Comparison of ENCODE assay signal across 7 mouse cellular contexts in the genomic region with DNA sequence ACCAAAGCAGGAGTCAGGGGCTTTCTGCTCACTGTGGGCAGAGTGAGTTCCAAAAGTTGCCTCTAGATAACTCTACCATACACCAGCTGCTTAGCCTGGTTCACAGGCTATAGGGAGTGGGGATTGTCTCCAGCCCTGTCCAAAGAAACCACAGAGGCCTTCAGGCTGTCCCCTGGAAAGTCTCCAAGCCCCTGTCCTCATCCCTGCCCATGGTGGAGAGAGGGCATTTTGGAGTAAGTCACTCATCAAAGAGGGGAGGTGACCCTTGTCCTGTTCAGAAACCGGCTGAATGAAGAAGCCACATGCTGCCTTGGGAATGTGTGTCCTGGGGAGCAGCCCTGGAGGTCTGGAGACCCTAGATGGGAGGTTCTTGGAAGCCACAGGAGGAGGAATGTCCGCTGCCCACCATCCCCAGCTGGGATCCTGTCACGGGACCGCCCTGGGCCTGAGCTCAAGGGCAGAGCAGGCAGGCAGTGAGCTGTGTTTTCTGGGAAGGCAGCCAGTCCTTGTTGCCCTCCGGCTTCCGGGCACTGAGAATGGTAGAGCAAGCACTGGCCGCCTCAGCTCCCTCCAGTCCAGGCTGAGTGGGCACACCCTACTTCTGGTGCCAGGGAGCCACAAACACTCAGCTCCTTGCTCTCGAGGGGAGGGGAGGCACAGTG.
A peak's percentile ranks its signal among the peaks of the same experiment; 100 is the strongest.
DNase-seq lines count a peak whose midpoint lies in the region; ATAC-seq and TF ChIP-seq lines count a peak whose summit lies in the region.

No protein-coding gene starts in this region.

- H3K27ac ChIP-seq in heart, embryonic 16.5 days (ENCODE audit: low read length) = peak overlapping the region; percentile 83

- WGBS in heart, embryonic 16.5 days = 51% methylated on average over 8 of the region's 8 CpGs

- H3K4me2 ChIP-seq in heart, embryonic 16.5 days (ENCODE audit: low read depth, low read length) = no peak overlapping the region

- H3K4me3 ChIP-seq in C2C12 (ENCODE audit: insufficient read depth, poor library complexity, severe bottlenecking) = no peak overlapping the region
- H3K4me3 ChIP-seq in heart, embryonic 16.5 days (ENCODE audit: low read length) = no peak overlapping the region

- no peaks in the 10 kb centered on the region for H3K79me2 ChIP-seq in C2C12 (ENCODE audit: control insufficient read depth, insufficient read depth)

- DNase-seq in NIH3T3 (ENCODE audit: low read depth) = peak; percentile 58
- DNase-seq in cerebellum, postnatal 36 days = peak; percentile 64 to 66
- DNase-seq in layer of hippocampus, postnatal 14 days (ENCODE audit: low spot score in 2 of 2) = peak; percentile 54 to 77
- peak; percentile 31 for DNase-seq in right cerebral cortex, postnatal 4 days

- peak overlapping the region; percentile 59 for H3K9ac ChIP-seq in heart, embryonic 16.5 days (ENCODE audit: low read length)

- ATAC-seq in heart, embryonic 16.5 days (replicated peaks; ENCODE audit: extremely low read depth, insufficient read depth, low FRiP score) = 0 out of 2 replicates have a peak, but pooled peaks have one; percentile 12
- no peak for ATAC-seq in megakaryocyte-erythroid progenitor cell, adult 5-6 weeks (replicated peaks; ENCODE audit: low FRiP score, low TSS enrichment, poor library complexity, severe bottlenecking)

- no peaks in the 10 kb centered on the region for H3K79me3 ChIP-seq in C2C12 (ENCODE audit: low read depth)

- H3K4me1 ChIP-seq in heart, embryonic 16.5 days (ENCODE audit: control insufficient read depth, insufficient read depth, low read length) = peaks cover 62% of the 10 kb centered on the region

- peak overlapping the region; percentile 16 for H3ac ChIP-seq in C2C12 (ENCODE audit: control insufficient read depth, insufficient read length, low read depth)

- no peak for TF ChIP-seq CTCF in C2C12 (IDR thresholded peaks at IDR 0.05; ENCODE audit: control insufficient read depth, insufficient read depth, insufficient read length)

- H3K36me3 ChIP-seq in C2C12 (ENCODE audit: control insufficient read depth, insufficient read depth) = no peaks in the 10 kb centered on the region
- no peaks in the 10 kb centered on the region for H3K36me3 ChIP-seq in heart, embryonic 16.5 days (ENCODE audit: control insufficient read depth, insufficient read depth)

- no peaks in the 10 kb centered on the region for H3K9me3 ChIP-seq in heart, embryonic 16.5 days (replicated peaks; ENCODE audit: control insufficient read depth, low read length)

- H3K27me3 ChIP-seq in C2C12 (ENCODE audit: control insufficient read depth, insufficient read depth, insufficient read length) = no peaks in the 10 kb centered on the region
- peaks cover 7% of the 10 kb centered on the region for H3K27me3 ChIP-seq in heart, embryonic 16.5 days (ENCODE audit: control insufficient read depth, insufficient read depth, low read length)

TF ChIP-seq in C2C12, 6 proteins besides CTCF, POLR2A, EP300 and RAD21:
- TF ChIP-seq USF1 (IDR thresholded peaks at IDR 0.05; ENCODE audit: low read depth) = peak; percentile 64
- TF ChIP-seq MYOG (IDR thresholded peaks at IDR 0.05; ENCODE audit: control insufficient read depth, extremely low read depth, insufficient read length) = no peak
